Mouse (Mus musculus) kidney, postnatal 0 days (tissue): ENCODE data around the gene Glt1d1. TPM values are rescaled to one million over a fixed set of nuclear protein-coding genes. Genes with fewer than 3 reads are reported as not detected.

Source experiments
- ATAC-seq: fragments of 200-750 bp; cut with Nextera tagmentation; replicated peaks from 2 replicates; pipeline ENCODE4 v1.8.0; 2017; ENCODE audit warnings: low read depth, moderate number of reproducible peaks, moderate TSS enrichment, moderate library complexity; ENCODE audit not compliant: low FRiP score
- DNase-seq: peaks from one replicate; pipeline ENCODE4 v3.0.0-alpha.2; 2016; ENCODE audit warnings: low spot score
- H3K27ac ChIP-seq: fragments of 300-500 bp; sonication (generic); 2 replicates; pipeline ENCODE4 v1.5.1; 2014; ENCODE audit warnings: mild to moderate bottlenecking
- H3K27me3 ChIP-seq: fragments of 300-500 bp; sonication (generic); 2 replicates; pipeline ENCODE4 v1.6.1; 2014; ENCODE audit warnings: low read length, mixed read lengths; ENCODE audit not compliant: insufficient read depth
- H3K36me3 ChIP-seq: fragments of 300-500 bp; sonication (generic); 2 replicates; pipeline ENCODE4 v1.6.1; 2014; ENCODE audit warnings: low read length, mixed read lengths; ENCODE audit not compliant: insufficient read depth
- H3K4me1 ChIP-seq: fragments of 300-500 bp; sonication (generic); replicated peaks from 2 replicates; pipeline ENCODE4 v1.6.1; 2014; ENCODE audit warnings: antibody characterized with exemption, low read length, mixed read lengths; ENCODE audit not compliant: insufficient read depth
- H3K4me2 ChIP-seq: fragments of 300-500 bp; sonication (generic); 2 replicates; pipeline ENCODE4 v1.6.1; 2014; ENCODE audit warnings: mild to moderate bottlenecking, low read length, moderate library complexity, mixed read lengths
- H3K4me3 ChIP-seq: fragments of 300-500 bp; sonication (generic); replicated peaks from 2 replicates; pipeline ENCODE4 v1.5.1; 2014; ENCODE audit warnings: low read depth, low read length
- H3K9ac ChIP-seq: fragments of 300-500 bp; sonication (generic); 2 replicates; pipeline ENCODE4 v1.6.1; 2014; ENCODE audit warnings: low read depth, low read length
- H3K9me3 ChIP-seq: fragments of 300-500 bp; sonication (generic); replicated peaks from 2 replicates; pipeline ENCODE4 v1.6.1; 2016; ENCODE audit warnings: low read length, inconsistent platforms, mixed read lengths
- CTCF ChIP-seq: IDR thresholded peaks from 2 replicates; pipeline ENCODE4 v1.5.1; 2016; ENCODE audit warnings: antibody characterized with exemption, low read depth, mild to moderate bottlenecking, moderate library complexity
- WGBS: fragments of 180-500 bp; shearing (Covaris S2); extraction: QIAGEN DNeasy Blood & Tissue Kit; methylation state at CpG from one replicate; pipeline ENCODE4 v1.1.7; 2014; 5-methylcytosine and 5-hydroxymethylcytosine counted together
- polyA plus RNA-seq: library from polyadenylated mRNA; unstranded; fragments of >200 nt; fragmentation: Nextera tagmentation; extraction: Ambion mirVana; gene quantifications from 2 replicates; pipeline ENCODE4 v1.2.1, GENCODE M21; 2015

The Glt1d1 gene
- polyA plus RNA-seq, 1 experiment from 2014 or later: 0.46 TPM

GRCm38 (mm10) chr5:127596862-127597261, 35.2 kb upstream of the Glt1d1 start:
- no peaks in the 10 kb centered on the region for H3K27me3 ChIP-seq
- no peak overlapping the region for H3K27ac ChIP-seq
- H3K4me1 ChIP-seq: no peaks in the 10 kb centered on the region
- DNase-seq (no peak), ATAC-seq (no peak)
- WGBS: 88% methylated on average over 7 of the region's 7 CpGs
- no peak overlapping the region for H3K4me2 ChIP-seq
- no peak overlapping the region for H3K9ac ChIP-seq
- H3K9me3 ChIP-seq: no peaks in the 10 kb centered on the region
- TF ChIP-seq CTCF: no peak
- no peak overlapping the region for H3K4me3 ChIP-seq
- H3K36me3 ChIP-seq: peaks cover 80% of the 10 kb centered on the region

- Histone ChIP-seq H3K36me3 (peaks cover 73% of the 10 kb centered on the region), H3K9me3 (no peaks in the 10 kb centered on the region), H3K4me2 (no peak overlapping the region), H3K27me3 (no peaks in the 10 kb centered on the region), H3K4me3 (no peak overlapping the region), H3K4me1 (no peaks in the 10 kb centered on the region), H3K27ac (no peak overlapping the region), H3K9ac (no peak overlapping the region)
- ATAC-seq: no peak
- DNase-seq: no peak
- WGBS: 94% methylated on average over 5 of the region's 5 CpGs
- no peak for TF ChIP-seq CTCF
These were observed 29.1 kb upstream of the Glt1d1 start for GRCm38 (mm10) chr5:127602996-127603395.

- ATAC-seq (no peak), DNase-seq (no peak)
- Histone ChIP-seq H3K36me3 (peaks cover 46% of the 10 kb centered on the region), H3K4me3 (no peak overlapping the region), H3K9ac (no peak overlapping the region), H3K4me2 (no peak overlapping the region), H3K27ac (no peak overlapping the region), H3K27me3 (no peaks in the 10 kb centered on the region), H3K9me3 (no peaks in the 10 kb centered on the region), H3K4me1 (no peaks in the 10 kb centered on the region)
- no peak for TF ChIP-seq CTCF
- 87% methylated on average over 2 of the region's 2 CpGs for WGBS
These were observed 24.6 kb upstream of the Glt1d1 start for GRCm38 (mm10) chr5:127607507-127607906.

DNA sequence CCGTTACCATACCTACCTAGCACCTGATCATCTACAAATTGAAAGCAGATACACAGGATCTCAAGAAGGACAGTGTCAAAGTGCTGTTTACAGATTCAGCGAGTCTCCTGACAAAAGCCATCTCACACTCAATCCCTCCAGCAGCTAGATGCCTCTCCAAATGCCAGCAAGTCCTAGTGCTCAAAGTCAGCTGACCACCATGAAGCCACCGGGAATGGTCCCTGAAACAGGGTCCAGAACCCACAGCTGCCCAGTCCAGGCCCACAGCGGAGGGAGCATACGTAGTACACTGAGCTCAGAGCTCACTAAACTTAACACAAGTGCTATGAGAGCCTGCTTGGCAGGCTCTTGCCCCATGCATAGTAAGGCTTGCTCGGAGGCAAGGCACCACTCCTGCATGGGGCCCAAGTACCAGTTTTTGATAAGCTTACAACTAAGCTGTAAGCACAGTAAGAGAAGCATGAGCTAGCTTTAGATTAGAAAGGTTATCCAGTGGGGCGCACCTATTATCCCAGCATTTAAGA, 22.8 kb upstream of the Glt1d1 start:
- Histone ChIP-seq H3K4me3 (no peak overlapping the region), H3K36me3 (peaks cover 30% of the 10 kb centered on the region), H3K27ac (no peak overlapping the region), H3K4me2 (no peak overlapping the region), H3K9me3 (no peaks in the 10 kb centered on the region), H3K4me1 (no peaks in the 10 kb centered on the region), H3K27me3 (no peaks in the 10 kb centered on the region), H3K9ac (no peak overlapping the region)
- DNase-seq: no peak
- WGBS: 95% methylated on average over 7 of the region's 7 CpGs
- no peak for ATAC-seq
- TF ChIP-seq CTCF: no peak

DNA sequence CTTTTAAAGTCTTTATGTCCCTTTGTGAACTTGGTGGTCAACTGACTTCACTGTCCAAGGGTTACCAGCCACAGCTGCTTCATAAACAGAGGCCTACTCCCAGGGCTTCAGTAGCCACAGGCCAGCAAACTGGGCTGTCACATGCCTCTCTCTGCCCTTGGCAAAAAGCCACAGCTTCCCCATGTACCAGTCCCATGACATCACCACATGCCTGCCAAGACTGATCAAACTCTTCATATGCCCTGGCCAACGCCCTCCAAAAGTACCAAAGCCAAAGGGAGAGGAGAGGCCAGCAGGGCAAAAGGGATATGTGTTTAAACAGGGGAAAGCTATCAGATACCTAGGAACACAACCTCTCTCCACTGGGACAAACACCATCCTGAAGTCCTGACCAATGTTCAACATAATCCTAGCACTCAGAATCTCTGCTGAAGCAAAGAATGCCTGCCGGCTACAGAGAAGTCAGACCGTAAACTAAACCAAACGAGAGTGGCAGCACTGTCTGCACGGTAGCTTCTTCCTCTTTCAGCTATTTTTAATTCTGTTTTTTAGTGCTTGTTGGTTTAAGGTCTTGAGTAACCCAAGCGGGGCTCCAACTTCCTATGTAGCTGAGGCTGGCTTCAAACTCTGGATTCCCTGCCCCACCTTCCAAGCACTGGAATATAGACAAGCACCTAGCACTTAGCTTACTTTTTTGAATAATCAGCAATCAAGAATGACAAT, 21.1 kb upstream of the Glt1d1 start:
- no peak overlapping the region for H3K4me3 ChIP-seq
- no peaks in the 10 kb centered on the region for H3K27me3 ChIP-seq
- 62% methylated on average over 6 of the region's 6 CpGs for WGBS
- TF ChIP-seq CTCF: no peak
- ATAC-seq (no peak; the same call in 1 of the 2 replicates), DNase-seq (peak; percentile 9)
- peaks cover 21% of the 10 kb centered on the region for H3K36me3 ChIP-seq
- no peak overlapping the region for H3K9ac ChIP-seq
- no peak overlapping the region for H3K4me2 ChIP-seq
- no peaks in the 10 kb centered on the region for H3K9me3 ChIP-seq
- no peak overlapping the region for H3K27ac ChIP-seq
- H3K4me1 ChIP-seq: peaks cover 8% of the 10 kb centered on the region

GRCm38 (mm10) chr5:127611881-127612280, 20.2 kb upstream of the Glt1d1 start:
- ATAC-seq: no peak
- H3K9ac ChIP-seq: no peak overlapping the region
- H3K36me3 ChIP-seq: peaks cover 19% of the 10 kb centered on the region
- H3K9me3 ChIP-seq: no peaks in the 10 kb centered on the region
- H3K27ac ChIP-seq: no peak overlapping the region
- no peak for DNase-seq
- no peak overlapping the region for H3K4me2 ChIP-seq
- no peak overlapping the region for H3K4me3 ChIP-seq
- WGBS: 85% methylated on average over 1 of the region's 1 CpGs
- H3K27me3 ChIP-seq: no peaks in the 10 kb centered on the region
- H3K4me1 ChIP-seq: peaks cover 13% of the 10 kb centered on the region
- TF ChIP-seq CTCF: no peak

DNA sequence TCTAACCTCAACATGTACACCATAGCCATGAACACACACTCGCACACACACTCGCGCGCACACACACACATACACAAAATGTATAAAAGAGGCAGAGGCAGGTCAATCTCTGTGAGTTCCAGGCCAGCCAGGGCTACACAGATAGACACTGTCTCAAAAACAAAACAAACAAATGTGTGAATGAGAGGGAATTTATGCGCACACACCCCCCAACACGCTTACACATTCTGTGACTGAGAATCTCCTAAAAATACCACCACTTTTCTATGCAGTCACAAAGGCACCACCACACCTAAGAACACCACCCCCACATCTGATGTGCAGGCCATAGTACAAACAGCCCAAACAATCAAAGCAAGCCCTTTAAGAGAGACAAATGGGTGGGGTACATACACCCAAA, 19.7 kb upstream of the Glt1d1 start:
- 96% methylated on average over 6 of the region's 6 CpGs for WGBS
- no peaks in the 10 kb centered on the region for H3K9me3 ChIP-seq
- no peak for ATAC-seq

More for the DNA sequence above, 19.7 kb upstream of the Glt1d1 start:
- Histone ChIP-seq H3K27me3 (no peaks in the 10 kb centered on the region), H3K9ac (no peak overlapping the region), H3K4me3 (no peak overlapping the region), H3K4me1 (peaks cover 13% of the 10 kb centered on the region), H3K36me3 (peaks cover 14% of the 10 kb centered on the region), H3K4me2 (no peak overlapping the region), H3K27ac (no peak overlapping the region)
- TF ChIP-seq CTCF: no peak
- no peak for DNase-seq
